Mouse (Mus musculus) embryonic facial prominence, embryonic 14.5 days (tissue): Measurements from ENCODE around the gene Tmem44. TPM values are rescaled to one million over a fixed set of nuclear protein-coding genes. Genes with fewer than 3 reads are reported as not detected.

Experiments
- ATAC-seq: fragments of 200-750 bp; cut with Nextera tagmentation; 2 replicates; pipeline ENCODE4 v1.8.0; 2017; ENCODE audit warnings: low read depth, moderate number of reproducible peaks, moderate TSS enrichment
- DNase-seq: peaks from one replicate; pipeline ENCODE4 v3.0.0-alpha.2; 2015; ENCODE audit warnings: low spot score
- H3K27ac ChIP-seq: fragments of 300-500 bp; sonication (generic); replicated peaks from 2 replicates; pipeline ENCODE4 v1.5.1; 2014; ENCODE audit warnings: low read depth, mild to moderate bottlenecking, low read length, moderate library complexity
- H3K27me3 ChIP-seq: fragments of 300-500 bp; sonication (generic); replicated peaks from 2 replicates; pipeline ENCODE4 v1.6.1; 2014; ENCODE audit warnings: low read length; ENCODE audit not compliant: control insufficient read depth, insufficient read depth
- H3K36me3 ChIP-seq: fragments of 300-500 bp; sonication (generic); 2 replicates; pipeline ENCODE4 v1.6.1; 2014; ENCODE audit warnings: low read length, mixed read lengths; ENCODE audit not compliant: control insufficient read depth, insufficient read depth
- H3K4me1 ChIP-seq: fragments of 300-500 bp; sonication (generic); 2 replicates; pipeline ENCODE4 v1.6.1; 2014; ENCODE audit warnings: antibody characterized with exemption, low read length; ENCODE audit not compliant: control insufficient read depth, insufficient read depth
- H3K4me2 ChIP-seq: fragments of 300-500 bp; sonication (generic); 2 replicates; pipeline ENCODE4 v1.6.1; 2014; ENCODE audit warnings: low read depth, mild to moderate bottlenecking, low read length, moderate library complexity, mixed read lengths
- H3K4me3 ChIP-seq: fragments of 300-500 bp; sonication (generic); 2 replicates; pipeline ENCODE4 v1.5.1; 2014; ENCODE audit warnings: low read depth, mild to moderate bottlenecking, low read length
- H3K9ac ChIP-seq: fragments of 300-500 bp; sonication (generic); 2 replicates; pipeline ENCODE4 v1.6.1; 2014; ENCODE audit warnings: low read depth, mild to moderate bottlenecking, low read length, moderate library complexity, mixed read lengths
- H3K9me3 ChIP-seq: fragments of 300-500 bp; sonication (generic); 2 replicates; pipeline ENCODE4 v1.6.1; 2016; ENCODE audit warnings: low read length; ENCODE audit not compliant: control insufficient read depth
- WGBS: fragments of 180-500 bp; shearing (Covaris S2); extraction: QIAGEN DNeasy Blood & Tissue Kit; methylation state at CpG from one replicate; pipeline ENCODE4 v1.1.7; 2014; 5-methylcytosine and 5-hydroxymethylcytosine counted together
- polyA plus RNA-seq: library from polyadenylated mRNA; unstranded; fragments of >200 nt; fragmentation: Nextera tagmentation; extraction: Ambion mirVana; gene quantifications from 2 replicates; pipeline ENCODE4 v1.2.1, GENCODE M21; 2014

Gene Tmem44
- polyA plus RNA-seq, 1 experiment from 2014 or later, result 13.8 TPM

DNA sequence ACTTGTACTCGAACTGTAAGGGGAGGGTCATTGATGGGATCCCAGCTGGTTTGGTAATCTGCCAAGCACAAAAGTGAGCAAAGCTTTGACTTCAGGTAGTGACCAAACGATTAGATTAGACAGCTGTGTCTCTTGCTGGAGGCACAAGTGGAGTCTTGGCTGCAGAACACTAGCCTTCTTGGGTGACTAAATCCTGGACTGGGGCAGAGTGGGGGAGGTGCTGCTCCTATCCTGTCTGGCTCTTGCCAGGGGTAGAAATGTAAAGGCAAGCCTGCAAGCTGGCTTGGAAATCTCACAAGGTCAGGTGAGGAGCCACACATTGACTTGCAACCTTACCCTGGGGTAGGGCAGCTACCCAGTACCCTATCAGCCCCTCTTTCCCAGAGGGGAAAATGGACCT is 59.9 kb downstream of the Tmem44 start:
- no peaks in the 10 kb centered on the region for H3K27me3 ChIP-seq

DNA sequence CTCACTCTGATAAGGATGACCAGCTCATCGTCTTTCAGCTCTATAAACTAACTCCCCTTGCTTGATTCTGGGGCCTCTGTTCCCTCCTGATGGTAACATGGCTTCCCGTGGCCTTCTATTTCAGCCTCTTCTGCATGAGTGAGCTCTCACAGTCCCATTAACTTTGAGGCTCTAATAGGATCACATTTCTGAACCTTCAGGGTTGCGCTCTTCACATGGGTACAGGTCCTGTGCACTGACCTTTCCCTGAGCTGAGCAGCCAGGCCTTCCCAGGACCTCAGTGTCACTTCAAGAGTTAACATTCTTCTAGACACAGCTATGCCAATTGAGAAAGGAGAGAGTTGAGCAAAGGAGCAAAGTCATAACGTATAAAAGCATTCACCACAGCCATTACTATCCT is 60.3 kb downstream of the Tmem44 start:
- ATAC-seq (no peak), DNase-seq (no peak)
- Histone ChIP-seq H3K36me3 (no peaks in the 10 kb centered on the region), H3K4me3 (no peak overlapping the region), H3K9me3 (no peaks in the 10 kb centered on the region), H3K4me1 (no peaks in the 10 kb centered on the region), H3K9ac (no peak overlapping the region), H3K27ac (no peak overlapping the region), H3K27me3 (no peaks in the 10 kb centered on the region), H3K4me2 (no peak overlapping the region)
- 69% methylated on average over 4 of the region's 4 CpGs for WGBS

More for the DNA sequence above, 59.9 kb downstream of the Tmem44 start:
- 58% methylated on average over 2 of the region's 2 CpGs for WGBS
- no peak for DNase-seq
- Histone ChIP-seq H3K4me1 (no peaks in the 10 kb centered on the region), H3K4me3 (no peak overlapping the region), H3K4me2 (no peak overlapping the region), H3K36me3 (no peaks in the 10 kb centered on the region), H3K9ac (no peak overlapping the region), H3K9me3 (no peaks in the 10 kb centered on the region), H3K27ac (no peak overlapping the region)
- no peak for ATAC-seq

DNA sequence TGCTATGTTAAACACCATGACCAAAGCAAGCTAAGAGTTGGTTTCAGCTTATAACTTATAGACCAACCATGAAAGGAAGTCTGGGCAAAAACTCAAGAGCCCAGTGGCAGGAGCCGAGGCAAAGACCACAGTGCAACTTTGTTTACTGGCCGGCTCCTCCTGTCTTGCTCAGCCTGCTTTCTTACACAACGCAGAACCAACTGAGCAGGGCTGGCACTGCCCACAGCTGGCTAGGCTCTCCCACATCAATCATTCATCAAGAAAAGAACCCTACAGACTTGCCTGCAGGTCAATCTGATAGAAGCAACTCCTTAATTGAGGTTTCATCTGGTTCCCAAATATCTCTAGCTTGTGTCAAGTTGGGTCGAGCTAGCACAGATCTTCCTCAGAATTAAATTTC is 61.0 kb downstream of the Tmem44 start:
- Histone ChIP-seq H3K27ac (no peak overlapping the region), H3K36me3 (no peaks in the 10 kb centered on the region), H3K9ac (no peak overlapping the region), H3K4me2 (no peak overlapping the region), H3K27me3 (no peaks in the 10 kb centered on the region), H3K9me3 (no peaks in the 10 kb centered on the region), H3K4me3 (no peak overlapping the region), H3K4me1 (no peaks in the 10 kb centered on the region)
- ATAC-seq (no peak), DNase-seq (no peak)
- 71% methylated on average over 4 of the region's 4 CpGs for WGBS

DNA sequence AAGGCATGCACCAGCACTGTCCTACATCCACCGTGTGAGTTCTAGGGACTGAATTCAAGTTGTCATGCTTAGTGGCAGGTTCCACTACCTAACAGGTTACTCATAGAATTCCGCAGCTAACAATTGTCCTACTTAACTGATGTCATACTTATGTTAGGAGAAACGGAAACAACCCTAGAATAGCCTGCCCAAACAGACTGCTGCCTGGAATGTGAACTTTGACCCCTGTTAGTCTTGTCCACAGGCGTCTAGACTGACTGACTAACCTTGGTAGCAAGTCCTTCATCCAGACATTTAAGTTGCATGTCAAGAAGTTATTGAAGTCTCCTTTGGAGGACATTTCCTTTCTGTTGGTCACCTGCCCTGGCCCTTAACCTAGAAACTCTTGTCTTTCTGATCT is 64.1 kb downstream of the Tmem44 start:
- H3K27ac ChIP-seq, result no peak overlapping the region
- DNase-seq (no peak), ATAC-seq (no peak)
- no peaks in the 10 kb centered on the region for H3K4me1 ChIP-seq
- no peak overlapping the region for H3K9ac ChIP-seq
- H3K4me3 ChIP-seq, result no peak overlapping the region
- no peaks in the 10 kb centered on the region for H3K36me3 ChIP-seq
- no peak overlapping the region for H3K4me2 ChIP-seq
- WGBS, result 51% methylated on average over 4 of the region's 4 CpGs
- no peaks in the 10 kb centered on the region for H3K27me3 ChIP-seq
- H3K9me3 ChIP-seq, result no peaks in the 10 kb centered on the region

DNA sequence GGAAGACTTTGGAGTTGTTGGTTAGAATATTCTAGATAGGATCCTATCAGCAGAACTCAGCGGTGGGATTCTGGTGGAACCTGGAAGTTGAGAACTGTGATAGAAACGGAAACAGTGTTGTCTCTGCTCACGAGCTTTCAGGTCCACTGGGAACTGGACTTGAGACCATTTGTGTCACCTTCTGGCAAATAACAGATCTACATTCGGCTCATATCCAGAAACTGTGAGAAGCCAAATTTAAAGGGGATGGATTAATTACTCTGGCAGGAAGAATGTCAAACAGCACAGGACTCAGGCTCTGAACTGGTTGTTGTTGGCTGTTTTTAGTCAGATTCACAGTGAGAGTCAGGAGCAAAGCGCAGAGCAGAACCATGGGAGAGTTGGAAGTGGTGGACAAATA is 72.9 kb downstream of the Tmem44 start:
- no peaks in the 10 kb centered on the region for H3K27me3 ChIP-seq
- H3K9me3 ChIP-seq, result no peaks in the 10 kb centered on the region
- H3K4me3 ChIP-seq, result no peak overlapping the region
- H3K27ac ChIP-seq, result no peak overlapping the region
- no peaks in the 10 kb centered on the region for H3K4me1 ChIP-seq
- no peak overlapping the region for H3K4me2 ChIP-seq
- DNase-seq (no peak), ATAC-seq (no peak)
- WGBS, result 86% methylated on average over 5 of the region's 5 CpGs
- no peak overlapping the region for H3K9ac ChIP-seq
- H3K36me3 ChIP-seq, result no peaks in the 10 kb centered on the region

DNA sequence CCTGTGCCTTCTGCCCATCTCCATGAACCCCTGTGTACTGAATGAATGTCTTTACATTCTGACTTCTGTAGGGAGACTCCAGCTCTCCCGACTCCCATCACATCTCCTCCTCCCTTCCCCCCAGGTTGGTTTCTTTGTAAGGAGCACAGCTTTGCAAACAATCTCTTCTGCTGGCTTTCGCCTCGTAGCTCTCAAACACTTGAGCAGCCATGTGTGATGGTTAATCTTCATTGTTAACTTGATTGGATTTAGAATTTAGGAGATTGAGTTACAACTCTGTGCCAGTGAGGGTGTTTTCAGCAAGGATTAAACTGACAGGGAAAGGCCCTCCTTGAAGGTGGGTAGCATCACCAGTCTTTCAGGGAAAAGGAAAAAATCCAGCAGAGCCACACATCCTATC is 73.6 kb downstream of the Tmem44 start:
- H3K27me3 ChIP-seq, result no peaks in the 10 kb centered on the region
- WGBS, result 60% methylated on average over 3 of the region's 3 CpGs
- no peak for DNase-seq
- peak overlapping the region; percentile 53; the same call in 1 of the 2 replicates for H3K27ac ChIP-seq
- H3K4me1 ChIP-seq, result no peaks in the 10 kb centered on the region
- H3K9ac ChIP-seq, result no peak overlapping the region
- no peaks in the 10 kb centered on the region for H3K36me3 ChIP-seq
- no peak overlapping the region for H3K4me2 ChIP-seq
- H3K9me3 ChIP-seq, result no peaks in the 10 kb centered on the region
- no peak for ATAC-seq
- H3K4me3 ChIP-seq, result no peak overlapping the region

DNA sequence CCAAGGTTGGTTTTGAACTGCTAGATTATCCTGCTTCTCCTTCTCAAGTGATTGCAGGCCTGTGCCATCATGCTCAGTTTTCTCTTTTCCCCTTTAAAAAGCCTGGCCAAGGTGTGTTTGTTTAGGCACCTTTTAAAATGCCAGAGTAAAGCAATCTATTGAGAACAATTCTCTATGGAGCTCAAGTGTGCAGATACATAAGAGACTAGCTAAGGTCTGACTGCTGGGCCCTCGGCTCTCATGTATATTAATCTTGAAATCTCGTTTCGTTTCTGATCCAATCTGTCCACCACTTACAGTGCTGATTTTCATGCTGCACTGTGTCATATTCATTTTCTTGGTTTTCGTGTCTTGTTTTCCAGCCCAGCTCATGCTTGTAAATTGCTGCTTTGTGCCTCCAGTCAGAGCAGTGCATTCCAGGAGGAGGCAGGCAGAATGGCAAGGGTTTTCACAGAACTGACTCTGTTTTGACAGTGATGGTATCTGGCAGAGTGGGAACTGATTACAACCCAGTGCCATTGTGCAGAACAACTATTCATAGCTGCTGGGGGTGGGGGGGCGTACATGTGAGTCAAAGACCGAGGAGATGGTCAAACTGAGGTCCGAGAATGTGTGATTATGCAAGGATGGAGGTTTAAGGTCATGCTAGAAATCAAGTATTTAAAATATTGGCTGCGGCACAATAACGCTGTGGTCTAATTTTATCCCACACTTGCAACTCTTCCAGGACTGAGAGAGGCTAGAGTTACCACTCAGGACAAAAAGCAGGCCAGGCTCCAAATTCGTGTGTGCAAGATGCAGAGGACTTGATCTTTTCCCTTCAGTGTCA is 74.8 kb downstream of the Tmem44 start:
- ATAC-seq (peak; percentile 82), DNase-seq (peak; percentile 88)
- H3K36me3 ChIP-seq, result no peaks in the 10 kb centered on the region
- H3K4me2 ChIP-seq, result no peak overlapping the region
- H3K9me3 ChIP-seq, result peaks cover 7% of the 10 kb centered on the region
- no peak overlapping the region for H3K9ac ChIP-seq
- 36% methylated on average over 10 of the region's 10 CpGs for WGBS
- H3K27ac ChIP-seq, result peak overlapping the region; percentile 53
- no peaks in the 10 kb centered on the region for H3K4me1 ChIP-seq
- no peak overlapping the region for H3K4me3 ChIP-seq
- no peaks in the 10 kb centered on the region for H3K27me3 ChIP-seq

DNA sequence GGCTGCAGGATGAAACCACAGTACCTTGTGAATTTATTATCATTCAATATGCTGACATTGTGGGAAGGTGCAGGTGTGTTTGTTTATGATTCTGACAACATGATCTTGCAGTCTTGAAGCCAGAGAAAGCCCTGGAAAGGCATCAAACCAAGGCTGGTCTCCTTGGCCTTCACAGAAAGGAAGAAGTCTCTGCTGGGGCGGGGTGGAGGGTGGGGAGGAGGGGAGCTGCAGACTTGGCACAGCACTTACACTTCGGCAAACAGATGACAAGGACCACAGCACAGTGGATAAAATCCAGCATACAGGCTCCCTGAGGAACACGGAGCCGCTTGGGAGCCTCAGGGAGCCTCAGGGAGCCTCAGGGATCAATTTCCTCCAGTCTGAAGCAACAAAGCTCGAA is 78.2 kb downstream of the Tmem44 start:
- Histone ChIP-seq H3K4me1 (no peaks in the 10 kb centered on the region), H3K9ac (no peak overlapping the region), H3K27me3 (no peaks in the 10 kb centered on the region), H3K4me3 (no peak overlapping the region), H3K36me3 (no peaks in the 10 kb centered on the region), H3K4me2 (no peak overlapping the region), H3K27ac (no peak overlapping the region), H3K9me3 (peaks cover 10% of the 10 kb centered on the region)
- WGBS, result 51% methylated on average over 5 of the region's 5 CpGs
- ATAC-seq (no peak), DNase-seq (peak; percentile 80)

DNA sequence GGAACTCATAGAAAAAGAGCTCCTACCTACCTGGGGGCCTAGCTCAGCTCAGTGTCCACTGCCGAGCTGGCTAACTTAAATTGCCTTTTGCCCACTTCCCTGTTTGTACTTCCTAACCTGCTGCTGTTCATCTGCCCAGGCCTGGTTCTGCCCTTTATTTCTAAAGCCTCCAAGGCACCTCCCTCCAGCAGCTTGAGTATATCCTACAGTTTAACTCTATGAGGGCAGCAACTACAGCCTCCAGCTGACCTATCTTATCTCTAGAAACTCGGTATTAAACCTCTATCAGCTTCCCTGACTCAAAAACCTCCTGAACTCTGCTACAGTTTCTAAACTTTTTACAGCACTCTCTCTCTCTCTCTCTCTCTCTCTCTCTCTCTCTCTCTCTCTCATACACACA is 78.7 kb downstream of the Tmem44 start:
- Histone ChIP-seq H3K4me1 (no peaks in the 10 kb centered on the region), H3K27me3 (no peaks in the 10 kb centered on the region), H3K36me3 (no peaks in the 10 kb centered on the region), H3K4me3 (no peak overlapping the region), H3K4me2 (no peak overlapping the region), H3K9ac (no peak overlapping the region), H3K27ac (no peak overlapping the region), H3K9me3 (peaks cover 10% of the 10 kb centered on the region)
- WGBS, result 84% methylated on average over 2 of the region's 2 CpGs
- ATAC-seq (no peak), DNase-seq (no peak)
